Mouse (Mus musculus) myocyte (in vitro differentiated cells): ENCODE data around the gene Serpinb6a. TPM values are rescaled to one million over a fixed set of nuclear protein-coding genes. Genes with fewer than 3 reads are reported as not detected.
A peak's percentile ranks its signal among the peaks of the same experiment; 100 is the strongest.

Experiments used
- H3K27me3 ChIP-seq: one replicate; pipeline ENCODE4 v1.6.1; 2011; ENCODE audit not compliant: control insufficient read depth, insufficient read depth, insufficient read length
- H3K36me3 ChIP-seq: one replicate; pipeline ENCODE4 v1.6.1; 2011; ENCODE audit not compliant: control insufficient read depth, insufficient read depth
- H3K4me2 ChIP-seq: one replicate; pipeline ENCODE4 v1.6.1; 2011; ENCODE audit warnings: low read depth, control low read depth
- H3K4me3 ChIP-seq: one replicate; pipeline ENCODE4 v1.5.1; 2011; ENCODE audit warnings: mild to moderate bottlenecking, control low read depth, moderate library complexity
- H3K79me2 ChIP-seq: one replicate; pipeline ENCODE4 v1.6.1; 2011; ENCODE audit not compliant: control insufficient read depth, insufficient read depth
- H3ac ChIP-seq: one replicate; pipeline ENCODE4 v1.6.1; 2011; ENCODE audit not compliant: control insufficient read depth, insufficient read length
- CEBPB ChIP-seq: IDR thresholded peaks from 2 replicates; pipeline ENCODE4 v1.6.1; 2011; ENCODE audit warnings: mild to moderate bottlenecking, moderate library complexity; ENCODE audit not compliant: poor library complexity, insufficient read depth, severe bottlenecking
- E2F4 ChIP-seq: IDR thresholded peaks from one replicate; pipeline ENCODE4 v1.6.1; 2011; ENCODE audit warnings: mild to moderate bottlenecking, control low read depth, moderate library complexity; ENCODE audit not compliant: insufficient read depth
- MAX ChIP-seq: IDR thresholded peaks from one replicate; pipeline ENCODE4 v1.6.1; 2011; ENCODE audit warnings: low read depth, mild to moderate bottlenecking, control low read depth
- MYOD1 ChIP-seq, 3 experiments: IDR thresholded peaks; one replicate each; pipeline ENCODE4 v1.6.1; 2011; ENCODE audit warnings: control low read depth in 2 of 3, low read depth in 2 of 3, mild to moderate bottlenecking in 2 of 3, moderate library complexity in 1 of 3; ENCODE audit not compliant: insufficient read length in 2 of 3, control insufficient read depth in 1 of 3
- MYOG ChIP-seq, 3 experiments: IDR thresholded peaks; one replicate each; pipeline ENCODE4 v1.6.1; 2011; ENCODE audit warnings: control low read depth in 2 of 3, low read depth in 2 of 3, mild to moderate bottlenecking in 2 of 3; ENCODE audit not compliant: insufficient read length in 2 of 3, control insufficient read depth in 1 of 3, insufficient read depth in 1 of 3
- POLR2A ChIP-seq: IDR thresholded peaks from one replicate; pipeline ENCODE4 v1.6.1; 2011; ENCODE audit warnings: low read depth, mild to moderate bottlenecking, control low read depth, moderate library complexity; ENCODE audit not compliant: insufficient read length
- POLR2AphosphoS2 ChIP-seq: IDR thresholded peaks from one replicate; pipeline ENCODE4 v1.6.1; 2011; ENCODE audit warnings: low read depth, control low read depth; ENCODE audit not compliant: insufficient read length
- REST ChIP-seq: IDR thresholded peaks from one replicate; pipeline ENCODE4 v1.6.1; 2011; ENCODE audit warnings: mild to moderate bottlenecking, control low read depth, moderate library complexity; ENCODE audit not compliant: insufficient read depth, insufficient read length
- SRF ChIP-seq: IDR thresholded peaks from one replicate; pipeline ENCODE4 v1.6.1; 2011; ENCODE audit warnings: low read depth; ENCODE audit not compliant: control insufficient read depth, insufficient read length
- TCF12 ChIP-seq: IDR thresholded peaks from one replicate; pipeline ENCODE4 v1.6.1; 2011; ENCODE audit warnings: mild to moderate bottlenecking, control low read depth; ENCODE audit not compliant: poor library complexity, insufficient read depth, severe bottlenecking
- TCF3 ChIP-seq: IDR thresholded peaks from one replicate; pipeline ENCODE4 v1.6.1; 2011; ENCODE audit warnings: low read depth, control low read depth; ENCODE audit not compliant: insufficient read length
- USF1 ChIP-seq: IDR thresholded peaks from one replicate; pipeline ENCODE4 v1.6.1; 2011; ENCODE audit warnings: low read depth, mild to moderate bottlenecking, control low read depth, moderate library complexity
- polyA plus RNA-seq: library from polyadenylated mRNA; unstranded; fragments of >200 nt; fragmentation: generic; extraction: Trizol; gene quantifications from one replicate; pipeline ENCODE4 v1.2.1, GENCODE M21; 2012; ENCODE audit warnings: missing spikeins

Serpinb6a gene
- polyA plus RNA-seq, 1 experiment, result 291 TPM

DNA sequence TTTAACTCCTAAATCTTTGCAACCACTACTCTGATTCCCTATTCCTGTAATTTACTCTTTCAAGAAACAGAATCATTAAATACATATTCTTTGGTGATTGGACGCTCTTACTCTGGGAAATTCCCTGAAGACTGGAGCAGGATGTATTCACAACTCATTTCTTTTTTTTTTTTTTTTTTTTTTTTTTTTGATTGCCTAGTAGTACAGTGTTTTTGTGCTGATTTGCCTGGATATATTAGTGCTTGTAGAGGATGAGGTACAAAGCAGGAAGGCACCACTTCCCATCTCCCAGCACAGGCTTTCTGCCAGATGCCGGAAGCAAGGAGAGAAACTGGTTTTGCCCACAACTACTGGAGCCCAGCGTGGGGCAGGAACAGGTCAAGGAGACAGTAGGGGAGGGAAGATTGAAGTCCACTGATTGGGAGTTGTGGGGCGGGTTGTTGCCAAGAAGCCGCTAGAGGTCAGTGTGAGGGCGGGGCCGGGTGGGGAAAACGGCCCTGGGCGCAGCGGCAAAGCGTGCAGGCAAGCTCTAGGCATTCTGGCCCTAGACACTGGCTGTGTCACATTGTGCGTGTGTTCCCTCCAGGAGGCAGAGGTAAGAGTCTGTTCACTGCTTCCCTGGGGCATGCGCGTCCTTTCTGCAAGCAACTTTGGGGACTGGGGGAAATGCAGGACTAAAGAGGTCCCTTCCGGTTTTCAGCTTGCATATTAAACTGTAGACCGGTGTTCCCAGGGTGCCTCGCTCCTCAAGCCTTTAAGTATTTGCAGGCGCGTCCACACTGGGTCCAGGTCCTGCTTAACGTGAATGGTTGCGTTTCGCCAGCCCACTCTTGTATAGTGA lies 38.2 kb downstream of the Serpinb6a start, which contains the start of gene Nqo2:
Nqo2 (plus strand) TSS at position 482 of the 841 bp plus-strand sequence.
- H3K36me3 ChIP-seq, result no peaks in the 10 kb centered on the region
- no peaks in the 10 kb centered on the region for H3K27me3 ChIP-seq
- peak within 1 kb of the TSS; percentile 68 for H3K4me2 ChIP-seq
- TF ChIP-seq TCF12 (no peak), POLR2A (peak; percentile 97), TCF3 (no peak), REST (peak; percentile 22), MAX (no peak), POLR2AphosphoS2 (peak; percentile 95)
- peaks cover 16% of the 10 kb centered on the region for H3K79me2 ChIP-seq
- H3K4me3 ChIP-seq, result peak within 1 kb of the TSS; percentile 52
- peak within 1 kb of the TSS; percentile 45 for H3ac ChIP-seq

DNA sequence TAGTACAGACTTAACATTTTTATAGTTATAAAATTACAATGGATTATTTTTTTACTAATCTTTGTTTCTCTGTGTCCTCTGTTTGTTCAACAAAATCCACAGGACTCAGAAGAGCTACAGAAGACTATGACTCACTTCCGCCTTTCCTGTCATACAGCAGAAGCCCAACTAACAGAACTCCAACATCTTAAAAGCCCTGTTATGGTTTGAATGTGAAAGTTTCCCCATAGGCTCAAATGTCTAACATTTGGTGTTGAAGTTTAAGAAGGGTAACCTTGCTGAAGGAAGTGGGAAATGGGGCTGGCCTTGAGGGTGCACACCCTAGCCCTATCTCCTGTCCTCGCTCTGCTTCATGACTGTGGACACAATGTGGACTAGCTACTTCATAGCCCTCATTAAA lies 42.8 kb downstream of the Serpinb6a start:
- Histone ChIP-seq H3K36me3 (no peaks in the 10 kb centered on the region), H3K4me2 (no peak overlapping the region), H3K79me2 (no peaks in the 10 kb centered on the region), H3K4me3 (no peak overlapping the region), H3K27me3 (no peaks in the 10 kb centered on the region), H3ac (no peak overlapping the region)
- TF ChIP-seq REST, result no peak
- TF ChIP-seq MYOG (IDR thresholded peaks at IDR 0.05; ENCODE audit: control insufficient read depth in 1 of 3, insufficient read depth in 1 of 3, insufficient read length in 2 of 3, low read depth in 2 of 3), result no peak
- no peak for TF ChIP-seq E2F4
- no peak for TF ChIP-seq TCF3
- no peak for TF ChIP-seq TCF12
- no peak for TF ChIP-seq POLR2A
- TF ChIP-seq USF1, result no peak
- TF ChIP-seq SRF, result no peak

DNA sequence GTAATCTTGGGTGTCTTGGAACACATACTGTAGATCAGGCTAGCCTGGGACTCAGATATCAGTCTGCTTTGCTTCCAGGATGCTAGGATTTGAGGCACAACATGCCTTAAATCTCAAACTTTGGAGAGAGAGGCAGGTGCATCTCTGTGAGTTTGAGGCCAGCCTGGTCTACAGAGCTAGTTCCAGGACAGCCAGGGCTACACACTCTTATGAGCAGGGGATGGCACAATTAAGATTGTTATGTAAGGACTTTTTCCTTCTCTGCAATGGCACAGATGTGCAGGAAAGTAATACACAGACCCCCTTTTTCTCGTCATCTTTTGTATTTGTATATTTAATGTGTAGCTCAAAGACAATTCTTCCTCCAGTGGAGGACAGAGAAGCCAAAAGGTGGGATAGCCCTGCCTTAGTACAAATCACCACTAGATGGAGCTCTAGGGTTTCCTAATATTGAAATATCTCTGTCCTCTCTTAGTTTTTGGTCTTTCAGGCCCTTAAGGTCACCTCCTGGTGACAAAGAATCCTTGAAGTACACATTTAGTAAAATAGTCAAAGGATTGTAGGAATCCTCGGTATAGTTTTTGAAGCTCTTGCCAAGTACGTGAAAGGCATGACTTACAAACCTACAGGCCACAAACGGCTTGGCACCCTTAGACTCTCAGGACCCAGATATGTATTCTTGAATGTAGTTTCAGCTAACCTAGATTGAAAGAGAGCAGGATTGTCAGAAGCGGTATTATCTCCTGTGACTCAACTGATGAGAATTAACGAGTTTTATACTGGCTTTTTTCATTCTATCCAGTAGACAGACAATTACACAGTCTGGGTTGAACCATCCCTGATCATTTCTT lies 45.8 kb downstream of the Serpinb6a start:
- Histone ChIP-seq H3K36me3 (no peaks in the 10 kb centered on the region), H3K27me3 (no peaks in the 10 kb centered on the region), H3K4me3 (no peak overlapping the region), H3ac (no peak overlapping the region), H3K4me2 (no peak overlapping the region), H3K79me2 (no peaks in the 10 kb centered on the region)
- TF ChIP-seq SRF (no peak), POLR2AphosphoS2 (no peak), E2F4 (no peak), TCF3 (no peak)

DNA sequence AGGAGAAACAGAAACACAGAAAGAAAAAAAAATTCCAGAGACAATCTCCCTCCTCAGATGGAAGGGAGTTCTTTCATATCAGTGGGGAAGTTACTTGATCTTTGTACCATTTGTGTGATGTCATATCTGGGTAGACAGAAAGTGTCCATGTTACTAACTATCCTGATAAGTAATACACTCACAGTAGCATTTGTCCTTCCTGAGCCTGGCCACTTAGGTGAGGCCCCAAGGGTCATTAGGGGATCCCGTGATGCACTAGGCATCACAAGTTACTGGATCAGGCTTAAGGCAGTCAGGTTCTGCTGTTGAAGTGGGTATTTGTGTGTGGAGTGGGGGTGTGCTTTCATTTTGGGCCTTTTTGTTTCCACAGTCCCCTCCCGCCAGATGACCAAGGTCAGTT lies 49.6 kb downstream of the Serpinb6a start:
- H3K4me3 ChIP-seq, result no peak overlapping the region
- H3K4me2 ChIP-seq, result no peak overlapping the region
- H3K27me3 ChIP-seq, result no peaks in the 10 kb centered on the region
- no peaks in the 10 kb centered on the region for H3K79me2 ChIP-seq
- H3ac ChIP-seq, result no peak overlapping the region
- no peaks in the 10 kb centered on the region for H3K36me3 ChIP-seq
- no peak for TF ChIP-seq USF1
- TF ChIP-seq MAX, result no peak
- TF ChIP-seq REST, result no peak
- TF ChIP-seq TCF12, result no peak
- no peak for TF ChIP-seq POLR2A
- TF ChIP-seq POLR2AphosphoS2, result no peak
- TF ChIP-seq MYOG (IDR thresholded peaks at IDR 0.05; ENCODE audit: control insufficient read depth in 1 of 3, insufficient read depth in 1 of 3, insufficient read length in 2 of 3, low read depth in 2 of 3), result no peak
- TF ChIP-seq E2F4, result no peak
- TF ChIP-seq MYOD1 (IDR thresholded peaks at IDR 0.05; ENCODE audit: control insufficient read depth in 1 of 3, insufficient read length in 2 of 3, low read depth in 2 of 3), result no peak
- TF ChIP-seq SRF, result no peak
- TF ChIP-seq CEBPB, result no peak
- no peak for TF ChIP-seq TCF3

DNA sequence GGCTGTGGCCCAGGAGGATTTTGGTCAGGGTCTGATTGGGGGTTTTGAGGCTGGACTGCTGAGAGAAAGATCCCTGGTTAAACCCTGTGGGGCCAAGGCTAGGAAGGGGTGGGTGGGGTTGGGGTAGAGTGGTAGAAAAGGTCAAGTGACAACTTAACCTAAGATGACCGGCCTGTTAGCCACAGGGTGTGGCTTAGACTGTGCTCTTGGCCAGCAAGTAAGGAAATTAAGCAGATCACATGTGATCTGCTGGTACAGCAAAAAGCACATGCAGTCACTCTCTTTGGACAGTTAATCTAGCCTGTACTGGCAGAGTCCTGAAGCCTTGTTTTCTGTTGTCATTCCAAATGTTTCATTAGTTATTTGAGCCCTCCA lies 50.5 kb downstream of the Serpinb6a start:
- H3K36me3 ChIP-seq, result no peaks in the 10 kb centered on the region
- H3K4me2 ChIP-seq, result peak overlapping the region; percentile 58
- no peaks in the 10 kb centered on the region for H3K79me2 ChIP-seq
- TF ChIP-seq SRF, result no peak
- TF ChIP-seq USF1, result peak; percentile 27
- H3K4me3 ChIP-seq, result no peak overlapping the region
- no peak overlapping the region for H3ac ChIP-seq
- H3K27me3 ChIP-seq, result no peaks in the 10 kb centered on the region
